Mouse (Mus musculus): ENCODE results near the gene Kcnh2. TPM values are rescaled to one million over a fixed set of nuclear protein-coding genes. Genes with fewer than 3 reads are reported as not detected.

Kcnh2 gene
- polyA plus RNA-seq, 1 experiment from 2014 or later = 4.9 TPM

DNA sequence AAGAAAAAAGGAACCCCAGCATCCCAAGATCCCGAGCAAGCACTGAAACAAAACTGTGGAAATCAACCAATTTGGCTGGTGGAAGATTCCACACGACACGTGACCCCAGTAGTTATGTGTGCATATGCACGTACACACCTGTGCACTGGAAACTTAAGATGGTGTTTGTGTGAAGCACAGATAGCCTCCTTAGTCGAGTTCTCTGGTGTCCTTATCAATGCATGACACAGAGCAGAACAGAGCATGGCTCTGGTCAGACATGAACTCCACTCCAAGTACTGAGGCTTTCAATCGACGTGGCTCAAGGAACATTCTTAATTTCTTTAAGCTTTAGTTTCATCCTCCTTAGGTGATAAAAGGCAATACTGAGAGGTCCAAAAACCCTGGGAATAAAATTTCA, 5.1 kb downstream of the Kcnh2 start:
- Histone ChIP-seq H3K9ac (replicated peaks) (no peak overlapping the region), H3K27me3 (peaks cover 66% of the 10 kb centered on the region), H3K4me3 (replicated peaks) (no peak overlapping the region), H3K4me2 (no peak overlapping the region), H3K9me3 (no peaks in the 10 kb centered on the region), H3K4me1 (replicated peaks) (peaks cover 48% of the 10 kb centered on the region), H3K27ac (no peak overlapping the region), H3K36me3 (no peaks in the 10 kb centered on the region)
- WGBS = 82% methylated on average over 7 of the region's 7 CpGs
- ATAC-seq (ENCODE audit: insufficient number of reproducible peaks, insufficient read depth, low FRiP score, low TSS enrichment, low read depth) = no peak

DNA sequence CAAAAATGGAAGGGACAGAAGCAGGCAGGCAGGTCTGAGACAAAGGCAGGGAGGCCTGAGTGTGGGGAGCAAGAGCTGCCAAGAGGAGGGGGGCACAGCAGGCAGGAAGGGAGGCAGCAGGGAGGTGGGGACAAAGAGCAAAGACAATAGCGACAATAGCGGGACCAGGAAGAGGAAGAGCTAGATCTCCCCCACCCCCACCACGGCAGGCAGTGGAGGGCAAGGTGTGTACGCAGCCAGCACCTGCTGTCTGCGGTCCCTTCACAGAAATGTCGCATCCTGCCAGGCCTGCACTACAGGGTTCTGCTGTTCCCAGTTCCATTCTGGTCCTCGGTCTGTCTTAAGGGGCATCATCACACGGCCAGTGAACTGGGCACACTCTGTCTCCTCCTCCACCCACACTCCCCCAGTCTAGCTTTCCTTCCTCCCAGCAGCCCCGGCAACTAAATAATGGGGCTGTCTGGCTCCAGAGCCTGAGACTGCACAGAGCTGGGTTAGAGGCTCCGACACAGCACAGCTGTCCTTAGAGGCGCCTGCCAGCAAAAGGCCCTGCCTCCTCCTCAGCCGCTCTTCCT, 6.8 kb downstream of the Kcnh2 start:
- ATAC-seq (ENCODE audit: insufficient number of reproducible peaks, insufficient read depth, low FRiP score, low TSS enrichment, low read depth) = no peak
- no peaks in the 10 kb centered on the region for H3K36me3 ChIP-seq
- H3K4me2 ChIP-seq = no peak overlapping the region
- peaks cover 48% of the 10 kb centered on the region for H3K27me3 ChIP-seq
- no peak overlapping the region for H3K27ac ChIP-seq
- H3K4me3 ChIP-seq (replicated peaks) = no peak overlapping the region
- peaks cover 37% of the 10 kb centered on the region for H3K4me1 ChIP-seq (replicated peaks)
- no peak overlapping the region for H3K9ac ChIP-seq (replicated peaks)
- no peaks in the 10 kb centered on the region for H3K9me3 ChIP-seq
- 24% methylated on average over 12 of the region's 12 CpGs for WGBS

DNA sequence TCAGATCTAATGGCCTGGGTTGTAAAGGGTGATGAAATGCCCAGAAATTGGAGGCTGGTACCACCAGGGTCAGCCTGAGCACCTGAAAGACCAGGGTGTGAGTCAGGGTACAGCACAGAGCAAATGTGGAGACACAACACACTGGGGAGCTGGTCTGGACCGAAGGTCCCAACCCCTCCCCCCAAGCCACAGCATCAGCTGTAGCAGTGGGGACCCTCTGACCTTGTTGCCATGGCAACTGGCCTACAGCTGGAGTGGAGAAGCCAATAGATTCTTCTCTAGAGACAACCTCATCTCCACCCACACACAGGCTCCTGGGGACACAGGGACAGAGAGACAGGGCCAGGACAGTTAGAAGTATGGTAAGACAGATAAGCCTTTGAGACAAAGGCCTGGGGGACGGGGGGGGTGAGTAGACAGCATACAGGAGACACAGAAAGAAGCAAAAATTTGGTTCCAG, 7.4 kb downstream of the Kcnh2 start:
- H3K4me3 ChIP-seq (replicated peaks) = no peak overlapping the region
- H3K9me3 ChIP-seq = no peaks in the 10 kb centered on the region
- WGBS = 25% methylated on average over 2 of the region's 2 CpGs
- peaks cover 32% of the 10 kb centered on the region for H3K4me1 ChIP-seq (replicated peaks)
- H3K27ac ChIP-seq = no peak overlapping the region
- no peaks in the 10 kb centered on the region for H3K36me3 ChIP-seq
- peaks cover 43% of the 10 kb centered on the region for H3K27me3 ChIP-seq
- no peak overlapping the region for H3K9ac ChIP-seq (replicated peaks)
- 0 out of 2 replicates have a peak, but pooled peaks have one; percentile 37 for ATAC-seq (ENCODE audit: insufficient number of reproducible peaks, insufficient read depth, low FRiP score, low TSS enrichment, low read depth)
- H3K4me2 ChIP-seq = no peak overlapping the region

DNA sequence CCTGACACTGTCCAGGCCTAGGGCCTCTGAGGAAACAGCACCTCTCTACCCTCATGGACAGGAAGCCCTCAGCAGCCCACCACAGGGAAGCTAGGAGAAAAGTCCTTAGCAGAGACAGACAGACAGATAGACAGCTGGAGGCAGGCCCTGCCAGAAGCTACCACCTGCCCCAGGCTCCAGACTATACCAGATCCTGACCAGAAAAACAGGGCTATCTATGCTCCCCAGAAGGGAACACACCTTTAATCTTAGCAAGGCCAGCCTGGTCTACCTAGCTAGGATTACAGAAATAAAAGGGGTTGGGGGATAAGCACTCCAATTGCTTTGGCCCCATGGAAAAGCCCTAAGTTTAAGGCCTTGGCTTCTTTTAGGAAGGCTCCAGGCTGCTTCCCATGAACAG, 8.0 kb downstream of the Kcnh2 start:
- ATAC-seq (ENCODE audit: insufficient number of reproducible peaks, insufficient read depth, low FRiP score, low TSS enrichment, low read depth) = no peak
- H3K9me3 ChIP-seq = no peaks in the 10 kb centered on the region
- H3K4me3 ChIP-seq (replicated peaks) = no peak overlapping the region
- H3K9ac ChIP-seq (replicated peaks) = no peak overlapping the region
- no peak overlapping the region for H3K27ac ChIP-seq
- H3K27me3 ChIP-seq = peaks cover 36% of the 10 kb centered on the region
- H3K36me3 ChIP-seq = no peaks in the 10 kb centered on the region
- H3K4me1 ChIP-seq (replicated peaks) = peaks cover 26% of the 10 kb centered on the region
- no peak overlapping the region for H3K4me2 ChIP-seq

DNA sequence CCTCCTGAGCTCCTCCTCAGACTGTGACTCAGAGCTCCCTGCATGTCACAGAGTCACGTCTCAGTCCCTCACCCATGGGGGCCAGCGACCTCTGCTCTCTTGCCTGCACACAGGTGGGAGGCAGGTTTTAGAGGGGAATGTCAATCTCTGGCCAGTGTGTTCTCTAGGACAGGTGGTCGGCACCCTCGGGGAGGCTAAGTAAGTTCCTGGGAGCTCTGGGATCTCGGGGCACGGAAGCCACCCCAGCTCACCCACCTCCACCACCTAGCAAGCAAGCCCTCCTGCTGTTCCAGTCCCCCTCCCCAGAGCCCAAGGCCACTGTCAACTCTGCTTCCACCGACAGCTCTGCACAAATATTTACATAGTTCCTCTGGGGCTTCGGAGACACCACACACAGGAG, 8.4 kb downstream of the Kcnh2 start:
- peaks cover 22% of the 10 kb centered on the region for H3K4me1 ChIP-seq (replicated peaks)
- no peaks in the 10 kb centered on the region for H3K36me3 ChIP-seq
- no peaks in the 10 kb centered on the region for H3K9me3 ChIP-seq
- no peak for ATAC-seq (ENCODE audit: insufficient number of reproducible peaks, insufficient read depth, low FRiP score, low TSS enrichment, low read depth)
- H3K4me3 ChIP-seq (replicated peaks) = no peak overlapping the region
- no peak overlapping the region for H3K4me2 ChIP-seq
- peaks cover 32% of the 10 kb centered on the region for H3K27me3 ChIP-seq
- WGBS = 47% methylated on average over 8 of the region's 8 CpGs
- no peak overlapping the region for H3K9ac ChIP-seq (replicated peaks)
- no peak overlapping the region for H3K27ac ChIP-seq

DNA sequence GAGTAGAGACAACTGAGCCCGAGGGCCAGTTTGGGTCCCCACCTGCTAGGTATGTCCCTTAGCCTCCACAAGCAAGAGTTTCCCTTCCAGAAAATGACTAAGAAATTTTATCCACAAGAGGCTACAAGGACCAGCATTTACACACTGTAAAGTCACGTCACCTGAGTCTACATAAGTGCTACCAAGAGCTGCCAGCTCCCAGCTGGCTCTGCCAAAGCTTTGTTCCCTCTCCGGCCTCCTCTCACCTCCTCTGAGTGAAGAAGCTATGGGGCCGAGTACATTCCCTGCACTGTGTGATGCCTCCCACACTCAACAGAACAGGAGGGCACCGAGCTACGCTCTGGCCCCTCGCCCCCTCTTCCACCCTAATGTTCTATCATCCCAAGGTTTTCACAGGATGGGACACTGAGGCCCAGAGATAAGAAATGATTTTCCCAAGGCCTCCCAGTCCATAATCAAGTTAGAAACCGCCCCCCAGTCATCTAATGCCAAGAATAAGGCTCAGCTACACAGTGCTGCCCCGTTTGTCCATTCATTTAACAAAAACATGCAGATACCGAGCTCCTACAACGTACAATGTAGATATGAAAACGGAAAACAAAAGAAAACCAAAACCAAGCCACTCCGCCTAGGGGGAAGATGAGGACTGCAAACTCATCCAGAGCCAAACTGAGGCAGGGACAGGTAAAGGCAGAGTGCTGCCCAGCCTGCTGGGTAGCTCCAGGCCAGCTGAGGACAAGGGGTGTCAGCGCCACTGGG, 9.0 kb downstream of the Kcnh2 start:
- H3K4me1 ChIP-seq (replicated peaks) = peaks cover 16% of the 10 kb centered on the region
- no peaks in the 10 kb centered on the region for H3K36me3 ChIP-seq
- 80% methylated on average over 14 of the region's 14 CpGs for WGBS
- H3K4me3 ChIP-seq (replicated peaks) = no peak overlapping the region
- H3K9me3 ChIP-seq = no peaks in the 10 kb centered on the region
- no peak overlapping the region for H3K27ac ChIP-seq
- H3K4me2 ChIP-seq = no peak overlapping the region
- peaks cover 26% of the 10 kb centered on the region for H3K27me3 ChIP-seq
- no peak for ATAC-seq (ENCODE audit: insufficient number of reproducible peaks, insufficient read depth, low FRiP score, low TSS enrichment, low read depth)
- H3K9ac ChIP-seq (replicated peaks) = no peak overlapping the region

DNA sequence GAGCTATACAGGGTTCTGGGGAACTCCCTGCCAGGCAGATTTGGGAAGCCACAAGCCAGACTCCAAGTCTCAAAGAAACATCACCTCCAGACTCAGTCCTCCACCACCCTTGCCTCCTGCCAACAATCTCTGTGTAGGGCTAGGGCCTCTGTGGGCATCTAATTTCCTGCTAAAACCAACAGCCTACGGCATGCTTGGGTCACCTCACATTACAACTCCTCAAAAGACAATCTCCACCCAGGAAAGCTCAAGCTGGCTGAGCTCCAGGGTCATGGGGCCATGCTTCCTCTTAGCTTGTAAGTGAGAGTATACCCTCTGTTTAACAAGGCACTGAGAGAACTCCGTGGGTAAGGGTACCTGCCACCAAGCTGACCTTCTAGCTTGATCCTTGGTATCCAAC, 13.6 kb downstream of the Kcnh2 start:
- 54% methylated on average over 2 of the region's 2 CpGs for WGBS
- Histone ChIP-seq H3K4me2 (no peak overlapping the region), H3K9me3 (no peaks in the 10 kb centered on the region), H3K36me3 (no peaks in the 10 kb centered on the region), H3K4me1 (replicated peaks) (no peaks in the 10 kb centered on the region), H3K9ac (replicated peaks) (no peak overlapping the region), H3K27ac (no peak overlapping the region), H3K4me3 (replicated peaks) (no peak overlapping the region), H3K27me3 (no peaks in the 10 kb centered on the region)
- ATAC-seq (ENCODE audit: insufficient number of reproducible peaks, insufficient read depth, low FRiP score, low TSS enrichment, low read depth) = no peak

DNA sequence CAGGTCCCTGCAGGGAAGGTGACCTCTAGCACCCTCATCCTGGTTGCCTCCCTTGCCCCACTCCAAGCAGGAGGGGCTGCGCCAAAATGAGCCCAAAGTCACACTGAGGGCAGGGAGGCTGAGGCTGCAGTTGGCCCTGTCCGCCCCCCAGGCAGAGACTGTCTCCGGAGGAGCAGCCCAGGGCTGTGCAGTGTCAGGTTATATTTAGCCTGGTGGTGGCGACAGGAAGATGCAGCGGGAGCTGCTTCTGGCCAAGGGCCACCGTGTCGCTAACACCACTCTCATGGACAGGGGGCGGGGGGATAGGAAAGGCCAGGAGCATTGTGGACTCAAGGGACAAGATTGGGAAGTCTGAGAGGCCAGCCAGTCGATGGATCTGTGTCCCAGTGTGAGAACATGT, 14.0 kb downstream of the Kcnh2 start:
- H3K4me3 ChIP-seq (replicated peaks) = no peak overlapping the region
- H3K27ac ChIP-seq = no peak overlapping the region
- H3K27me3 ChIP-seq = no peaks in the 10 kb centered on the region
- H3K9ac ChIP-seq (replicated peaks) = no peak overlapping the region; the same call in 1 of the 2 replicates
- H3K9me3 ChIP-seq = no peaks in the 10 kb centered on the region
- no peaks in the 10 kb centered on the region for H3K36me3 ChIP-seq
- H3K4me1 ChIP-seq (replicated peaks) = no peaks in the 10 kb centered on the region
- H3K4me2 ChIP-seq = no peak overlapping the region
- WGBS = 39% methylated on average over 9 of the region's 9 CpGs
- no peak for ATAC-seq (ENCODE audit: insufficient number of reproducible peaks, insufficient read depth, low FRiP score, low TSS enrichment, low read depth)

DNA sequence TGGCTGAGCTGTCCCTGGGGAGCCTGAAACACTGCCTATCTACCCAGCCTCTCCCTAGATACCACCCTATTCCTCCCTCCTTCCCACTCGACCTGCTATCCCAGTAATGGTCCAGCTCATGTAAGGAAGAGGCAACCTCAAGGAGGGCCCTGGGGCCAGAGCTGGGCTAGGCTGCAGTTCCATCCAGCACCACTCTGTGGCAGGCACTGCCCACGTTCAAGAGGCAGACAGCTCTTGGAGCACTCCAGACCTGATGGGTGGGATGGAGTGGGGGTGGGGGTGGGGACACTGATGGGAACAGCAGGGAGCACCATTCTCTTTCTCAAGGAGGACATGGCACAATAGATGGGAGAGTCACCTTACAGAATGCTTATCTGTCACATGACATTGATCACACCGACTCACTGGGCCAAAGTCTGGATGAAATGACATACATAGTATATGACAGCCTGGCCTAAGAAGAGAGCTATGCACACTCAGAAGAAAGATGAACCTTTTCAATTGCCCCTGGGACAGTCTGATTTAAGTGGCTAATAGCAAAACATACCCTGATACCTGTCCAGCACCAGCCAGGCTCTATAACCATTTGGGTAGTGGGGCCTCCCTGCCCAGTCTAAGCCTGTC, 15.4 kb downstream of the Kcnh2 start:
- Histone ChIP-seq H3K9ac (replicated peaks) (no peak overlapping the region), H3K27ac (no peak overlapping the region), H3K9me3 (no peaks in the 10 kb centered on the region), H3K4me1 (replicated peaks) (no peaks in the 10 kb centered on the region), H3K4me2 (no peak overlapping the region), H3K27me3 (no peaks in the 10 kb centered on the region), H3K36me3 (0 out of 2 replicates have a peak, but pooled peaks cover 6% of the 10 kb centered on the region), H3K4me3 (replicated peaks) (no peak overlapping the region)
- ATAC-seq (ENCODE audit: insufficient number of reproducible peaks, insufficient read depth, low FRiP score, low TSS enrichment, low read depth) = peak; percentile 56; the same call in 1 of the 2 replicates
- 24% methylated on average over 3 of the region's 3 CpGs for WGBS

DNA sequence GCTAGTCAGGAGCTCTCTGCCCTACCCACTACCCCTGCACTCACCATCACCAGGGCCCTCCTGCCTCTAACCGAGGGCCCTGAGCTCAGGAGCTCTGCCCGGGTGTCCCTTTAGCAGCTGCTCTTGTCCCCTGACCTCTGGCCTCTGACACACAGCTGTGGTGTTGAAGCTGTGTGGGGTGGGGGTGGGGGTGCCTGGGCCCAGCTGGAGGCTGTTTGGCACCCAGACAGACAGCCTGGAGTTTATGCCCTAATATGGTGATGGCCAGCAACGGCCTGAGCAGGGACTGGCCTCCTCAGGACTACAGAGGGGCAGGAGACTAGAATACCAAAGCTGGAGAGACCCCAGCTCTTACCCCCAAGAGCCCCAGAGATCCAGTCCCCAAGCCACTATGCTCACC, 16.7 kb downstream of the Kcnh2 start:
- Histone ChIP-seq H3K4me1 (replicated peaks) (peaks cover 2% of the 10 kb centered on the region), H3K27me3 (no peaks in the 10 kb centered on the region), H3K4me3 (replicated peaks) (no peak overlapping the region), H3K4me2 (no peak overlapping the region), H3K27ac (no peak overlapping the region), H3K9ac (replicated peaks) (no peak overlapping the region), H3K36me3 (0 out of 2 replicates have a peak, but pooled peaks cover 6% of the 10 kb centered on the region), H3K9me3 (no peaks in the 10 kb centered on the region)
- WGBS = 7% methylated on average over 3 of the region's 3 CpGs
- no peak for ATAC-seq (ENCODE audit: insufficient number of reproducible peaks, insufficient read depth, low FRiP score, low TSS enrichment, low read depth)

DNA sequence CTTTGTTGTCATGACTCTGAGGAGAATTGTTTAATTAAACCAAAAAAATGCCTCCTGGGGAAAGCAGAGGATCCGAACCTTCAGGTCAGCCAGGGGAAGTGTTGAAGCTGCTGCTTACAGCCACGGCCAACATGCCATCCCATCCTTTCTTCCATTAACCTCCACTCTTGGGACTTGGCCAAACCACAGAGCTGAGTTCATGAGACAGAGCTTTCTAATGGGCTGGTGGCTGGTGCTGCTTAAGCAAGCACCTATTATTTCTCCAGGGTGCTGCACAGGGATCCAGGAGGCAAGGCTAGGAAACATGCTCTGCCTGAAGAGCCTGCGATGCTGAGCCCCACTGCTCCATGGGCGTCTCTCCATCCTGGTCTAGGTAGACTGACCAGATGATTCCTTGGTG, 19.0 kb downstream of the Kcnh2 start:
- no peaks in the 10 kb centered on the region for H3K9me3 ChIP-seq
- H3K4me1 ChIP-seq (replicated peaks) = peaks cover 19% of the 10 kb centered on the region
- H3K9ac ChIP-seq (replicated peaks) = no peak overlapping the region
- no peak overlapping the region for H3K4me2 ChIP-seq
- ATAC-seq (ENCODE audit: insufficient number of reproducible peaks, insufficient read depth, low FRiP score, low TSS enrichment, low read depth) = no peak
- 83% methylated on average over 4 of the region's 4 CpGs for WGBS
- 0 out of 2 replicates have a peak, but pooled peaks cover 5% of the 10 kb centered on the region for H3K27me3 ChIP-seq
- H3K36me3 ChIP-seq = 0 out of 2 replicates have a peak, but pooled peaks cover 6% of the 10 kb centered on the region
- no peak overlapping the region for H3K4me3 ChIP-seq (replicated peaks)
- H3K27ac ChIP-seq = no peak overlapping the region

Measured in limb, embryonic 12.5 days (tissue).